Mouse (Mus musculus): ENCODE data around the gene Arhgap30.

Gene Arhgap30

GRCm38 (mm10) chr1:171435288-171435814 is 46.6 kb downstream of the Arhgap30 start:
- DNase-seq (ENCODE audit: low spot score) = no peak

- no peak for DNase-seq (ENCODE audit: low spot score)
Observed at GRCm38 (mm10) chr1:171435974-171436373, 47.2 kb downstream of the Arhgap30 start.

GRCm38 (mm10) chr1:171437264-171438013 is 48.7 kb downstream of the Arhgap30 start, which contains the start of gene F11r:
Gene F11r (plus strand): TSS chr1:171437535.
- no peak for DNase-seq (ENCODE audit: low spot score)

- DNase-seq (ENCODE audit: low spot score) = no peak
Observed at GRCm38 (mm10) chr1:171438014-171438670, 49.4 kb downstream of the Arhgap30 start.

GRCm38 (mm10) chr1:171439072-171439471 is 50.3 kb downstream of the Arhgap30 start:
- DNase-seq (ENCODE audit: low spot score) = no peak

GRCm38 (mm10) chr1:171440025-171440725 is 51.4 kb downstream of the Arhgap30 start:
- no peak for DNase-seq (ENCODE audit: low spot score)

- DNase-seq (ENCODE audit: low spot score) = no peak
Observed at GRCm38 (mm10) chr1:171441466-171442412, 53.0 kb downstream of the Arhgap30 start.

- no peak for DNase-seq (ENCODE audit: low spot score)
Observed at GRCm38 (mm10) chr1:171442413-171442760, 53.6 kb downstream of the Arhgap30 start.

- DNase-seq (ENCODE audit: low spot score) = no peak
Observed at GRCm38 (mm10) chr1:171445050-171445449, 56.3 kb downstream of the Arhgap30 start.

- DNase-seq (ENCODE audit: low spot score) = no peak
Observed at GRCm38 (mm10) chr1:171446854-171447253, 58.1 kb downstream of the Arhgap30 start.

- no peak for DNase-seq (ENCODE audit: low spot score)
Observed at GRCm38 (mm10) chr1:171447692-171448091, 58.9 kb downstream of the Arhgap30 start.

- peak; percentile 24 for DNase-seq (ENCODE audit: low spot score)
Observed at GRCm38 (mm10) chr1:171450062-171450461, 61.3 kb downstream of the Arhgap30 start.

GRCm38 (mm10) chr1:171451001-171451400 is 62.2 kb downstream of the Arhgap30 start:
- DNase-seq (ENCODE audit: low spot score) = no peak

GRCm38 (mm10) chr1:171452522-171452921 is 63.8 kb downstream of the Arhgap30 start:
- no peak for DNase-seq (ENCODE audit: low spot score)

- no peak for DNase-seq (ENCODE audit: low spot score)
Observed at GRCm38 (mm10) chr1:171452923-171453322, 64.2 kb downstream of the Arhgap30 start.

- no peak for DNase-seq (ENCODE audit: low spot score)
Observed at GRCm38 (mm10) chr1:171454926-171455325, 66.2 kb downstream of the Arhgap30 start.

- no peak for DNase-seq (ENCODE audit: low spot score)
Observed at GRCm38 (mm10) chr1:171457568-171457967, 68.8 kb downstream of the Arhgap30 start.

GRCm38 (mm10) chr1:171459791-171460190 is 71.0 kb downstream of the Arhgap30 start:
- no peak for DNase-seq (ENCODE audit: low spot score)

All from MN1 (cell line).